Mouse (Mus musculus) neural tube, embryonic 14.5 days (tissue): ENCODE data around the gene Stk32c. TPM values are rescaled to one million over a fixed set of nuclear protein-coding genes. Genes with fewer than 3 reads are reported as not detected.

ENCODE experiments used
- ATAC-seq: fragments of 200-750 bp; cut with Nextera tagmentation; 2 replicates; pipeline ENCODE4 v1.8.0; 2017; ENCODE audit warnings: low read depth, mild to moderate bottlenecking, moderate TSS enrichment, moderate library complexity
- H3K27ac ChIP-seq: fragments of 300-500 bp; sonication (generic); 2 replicates; pipeline ENCODE4 v1.5.1; 2014; ENCODE audit warnings: low read depth, mild to moderate bottlenecking, control low read depth, low read length, moderate library complexity, mixed read lengths
- H3K27me3 ChIP-seq: fragments of 300-500 bp; sonication (generic); 2 replicates; pipeline ENCODE4 v1.6.1; 2014; ENCODE audit warnings: low read length; ENCODE audit not compliant: control insufficient read depth, insufficient read depth
- H3K36me3 ChIP-seq: fragments of 300-500 bp; sonication (generic); 2 replicates; pipeline ENCODE4 v1.6.1; 2014; ENCODE audit warnings: low read length, mixed read lengths; ENCODE audit not compliant: control insufficient read depth, insufficient read depth
- H3K4me1 ChIP-seq: fragments of 300-500 bp; sonication (generic); 2 replicates; pipeline ENCODE4 v1.6.1; 2014; ENCODE audit warnings: low read length; ENCODE audit not compliant: control insufficient read depth, insufficient read depth
- H3K4me2 ChIP-seq: fragments of 300-500 bp; sonication (generic); 2 replicates; pipeline ENCODE4 v1.6.1; 2014; ENCODE audit warnings: mild to moderate bottlenecking, low read depth, low read length, control low read depth
- H3K4me3 ChIP-seq: fragments of 300-500 bp; sonication (generic); 2 replicates; pipeline ENCODE4 v1.5.1; 2014; ENCODE audit warnings: low read depth, low read length, control low read depth, mixed read lengths
- H3K9ac ChIP-seq: fragments of 300-500 bp; sonication (generic); replicated peaks from 2 replicates; pipeline ENCODE4 v1.6.1; 2014; ENCODE audit warnings: low read depth, mild to moderate bottlenecking, control low read depth, low read length, mixed read lengths
- H3K9me3 ChIP-seq: fragments of 300-500 bp; sonication (generic); 2 replicates; pipeline ENCODE4 v1.6.1; 2016; ENCODE audit warnings: low read length; ENCODE audit not compliant: control insufficient read depth
- WGBS: fragments of 180-500 bp; shearing (Covaris S2); extraction: QIAGEN DNeasy Blood & Tissue Kit; methylation state at CpG from one replicate; pipeline ENCODE4 v1.1.7; 2014; 5-methylcytosine and 5-hydroxymethylcytosine counted together
- polyA plus RNA-seq: library from polyadenylated mRNA; unstranded; fragments of >200 nt; fragmentation: Nextera tagmentation; extraction: Ambion mirVana; gene quantifications from 2 replicates; pipeline ENCODE4 v1.2.1, GENCODE M21; 2014

Stk32c gene
- polyA plus RNA-seq, 1 experiment from 2014 or later: 1.7 TPM

DNA sequence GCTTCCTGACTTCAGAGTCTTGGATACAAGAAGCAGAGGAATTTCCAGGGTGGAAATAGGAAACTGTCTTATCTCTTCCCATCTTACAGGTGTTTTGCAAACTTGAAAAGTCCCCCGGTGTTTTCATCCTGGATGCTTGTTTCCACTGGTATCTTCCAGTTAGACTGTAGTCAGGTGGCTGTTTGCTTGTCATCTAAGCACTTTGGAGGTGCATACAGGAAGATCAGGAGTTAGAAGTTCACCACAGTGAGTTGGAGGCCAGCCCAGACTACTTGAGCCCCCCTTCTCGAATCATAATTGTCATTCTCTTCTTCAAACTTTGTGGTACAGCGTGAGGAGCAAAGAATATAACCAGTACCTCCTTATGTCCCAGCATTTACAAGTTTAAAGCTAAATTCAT is 1.1 kb upstream of the Stk32c start:
- Histone ChIP-seq H3K4me3 (no peak overlapping the region), H3K27ac (no peak overlapping the region), H3K9ac (no peak overlapping the region), H3K36me3 (no peaks in the 10 kb centered on the region), H3K9me3 (no peaks in the 10 kb centered on the region), H3K4me1 (peaks cover 4% of the 10 kb centered on the region; the same call in 1 of the 2 replicates), H3K4me2 (no peak overlapping the region), H3K27me3 (no peaks in the 10 kb centered on the region)
- WGBS: 86% methylated on average over 3 of the region's 3 CpGs
- ATAC-seq: no peak

DNA sequence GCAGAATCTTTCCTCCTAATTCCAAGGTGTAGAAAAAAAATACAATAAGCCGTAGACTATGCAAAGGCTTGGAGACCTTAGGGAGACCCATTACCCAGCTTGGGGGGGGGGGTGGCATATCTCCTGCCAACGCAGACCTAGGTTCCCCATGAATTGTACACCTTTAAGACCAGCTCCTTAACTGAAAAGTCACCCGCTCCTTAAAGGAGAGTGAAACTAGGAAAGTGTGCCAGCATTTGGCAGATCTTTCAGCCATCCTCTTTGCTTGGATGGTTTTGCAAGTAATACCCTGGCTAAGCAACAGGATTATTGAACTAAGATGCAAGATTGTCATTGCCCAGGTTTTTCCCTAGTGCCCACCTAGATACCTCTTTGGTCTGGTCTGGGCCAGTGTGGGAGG is 644 bp upstream of the Stk32c start:
- Histone ChIP-seq H3K4me2 (peak overlapping the region; percentile 57), H3K9me3 (no peaks in the 10 kb centered on the region), H3K9ac (no peak overlapping the region; the same call in 1 of the 2 replicates), H3K4me3 (peak overlapping the region; percentile 57), H3K36me3 (no peaks in the 10 kb centered on the region), H3K27me3 (no peaks in the 10 kb centered on the region), H3K4me1 (peaks cover 4% of the 10 kb centered on the region; the same call in 1 of the 2 replicates), H3K27ac (peak overlapping the region; percentile 85)
- ATAC-seq: peak; percentile 2; the same call in 1 of the 2 replicates
- WGBS: 65% methylated on average over 3 of the region's 3 CpGs

DNA sequence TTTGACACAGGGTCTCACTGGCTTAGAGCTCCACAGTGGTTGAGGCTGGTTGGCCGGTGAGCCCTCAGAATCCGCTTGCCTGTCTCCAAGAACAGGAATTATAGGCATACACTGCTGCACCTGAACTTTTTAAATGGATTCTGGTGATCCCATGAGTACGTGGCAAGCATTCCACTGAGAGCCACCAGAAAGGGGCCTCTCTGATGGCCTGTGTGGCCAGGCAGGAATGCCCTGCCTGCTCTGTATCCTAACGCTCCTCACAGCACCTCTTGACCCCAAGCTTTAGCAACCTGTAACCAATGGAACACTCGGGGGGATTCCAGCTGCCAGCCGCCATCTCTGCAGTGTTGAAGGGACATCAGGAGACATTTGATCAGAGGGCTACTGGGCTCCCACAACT is 1.3 kb downstream of the Stk32c start:
- no peaks in the 10 kb centered on the region for H3K9me3 ChIP-seq
- no peaks in the 10 kb centered on the region for H3K36me3 ChIP-seq
- no peak overlapping the region for H3K27ac ChIP-seq
- H3K4me1 ChIP-seq: peaks cover 4% of the 10 kb centered on the region; the same call in 1 of the 2 replicates
- H3K4me2 ChIP-seq: no peak overlapping the region
- no peak overlapping the region for H3K4me3 ChIP-seq
- no peak overlapping the region for H3K9ac ChIP-seq
- ATAC-seq: no peak
- no peaks in the 10 kb centered on the region for H3K27me3 ChIP-seq
- 86% methylated on average over 6 of the region's 6 CpGs for WGBS

DNA sequence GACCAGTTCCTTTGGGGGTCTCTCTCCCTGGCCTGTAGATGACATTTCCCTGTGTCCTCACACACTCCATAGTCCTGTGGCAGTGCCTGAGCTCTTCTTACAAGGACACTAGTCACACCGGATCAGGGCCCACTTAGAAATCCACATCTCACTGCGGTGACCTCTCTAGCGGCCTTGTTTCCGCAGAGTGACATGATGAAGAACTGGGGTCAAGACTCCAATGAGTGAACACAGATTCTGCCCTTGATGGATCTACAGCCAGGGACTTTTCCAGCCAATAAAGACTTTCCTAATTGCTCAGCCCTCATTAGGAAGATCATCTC is 4.4 kb downstream of the Stk32c start:
- Histone ChIP-seq H3K27me3 (no peaks in the 10 kb centered on the region), H3K36me3 (no peaks in the 10 kb centered on the region), H3K4me1 (peaks cover 4% of the 10 kb centered on the region; the same call in 1 of the 2 replicates), H3K9ac (no peak overlapping the region), H3K4me2 (no peak overlapping the region), H3K4me3 (no peak overlapping the region), H3K27ac (no peak overlapping the region), H3K9me3 (no peaks in the 10 kb centered on the region)
- WGBS: 82% methylated on average over 4 of the region's 4 CpGs
- no peak for ATAC-seq

DNA sequence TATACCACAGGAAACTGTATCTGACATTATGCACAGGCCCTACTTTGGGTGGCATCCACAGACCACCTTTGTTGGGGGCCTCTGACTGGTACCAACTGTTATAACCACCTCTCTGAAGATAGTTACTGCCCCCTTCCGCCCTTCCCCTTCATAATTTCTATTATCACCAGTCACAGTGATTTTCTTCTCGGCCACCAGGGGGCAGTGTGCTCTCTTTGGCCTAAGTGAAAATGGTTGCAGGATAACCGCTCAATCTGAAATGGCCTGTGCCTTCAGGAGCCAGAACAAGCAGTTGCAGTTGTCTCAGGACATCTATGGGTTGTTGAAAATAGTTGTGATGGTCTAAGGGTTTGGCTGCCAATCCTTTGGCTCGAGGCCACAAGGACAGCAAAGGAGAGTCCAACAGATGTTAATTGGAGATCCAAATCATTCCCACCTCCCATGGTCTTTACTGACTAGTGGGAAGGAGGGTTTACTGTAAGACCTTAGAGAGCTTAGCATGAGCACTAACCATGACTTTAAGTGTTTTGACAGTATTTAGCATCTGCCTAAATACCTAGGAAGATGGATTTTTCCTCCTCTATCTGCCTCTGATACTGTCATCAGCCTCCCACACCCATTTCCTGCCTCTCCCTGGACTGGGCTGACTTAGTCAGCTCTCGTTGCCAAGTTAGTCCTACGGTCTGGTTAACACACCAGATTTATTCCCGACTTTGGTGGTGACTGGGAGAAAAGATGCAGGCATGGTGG is 4.9 kb downstream of the Stk32c start:
- Histone ChIP-seq H3K27ac (no peak overlapping the region), H3K4me2 (no peak overlapping the region), H3K4me3 (no peak overlapping the region), H3K9me3 (no peaks in the 10 kb centered on the region), H3K36me3 (no peaks in the 10 kb centered on the region), H3K4me1 (0 out of 2 replicates have a peak, but pooled peaks cover 4% of the 10 kb centered on the region), H3K27me3 (no peaks in the 10 kb centered on the region), H3K9ac (no peak overlapping the region)
- no peak for ATAC-seq
- WGBS: 29% methylated on average over 7 of the region's 7 CpGs

DNA sequence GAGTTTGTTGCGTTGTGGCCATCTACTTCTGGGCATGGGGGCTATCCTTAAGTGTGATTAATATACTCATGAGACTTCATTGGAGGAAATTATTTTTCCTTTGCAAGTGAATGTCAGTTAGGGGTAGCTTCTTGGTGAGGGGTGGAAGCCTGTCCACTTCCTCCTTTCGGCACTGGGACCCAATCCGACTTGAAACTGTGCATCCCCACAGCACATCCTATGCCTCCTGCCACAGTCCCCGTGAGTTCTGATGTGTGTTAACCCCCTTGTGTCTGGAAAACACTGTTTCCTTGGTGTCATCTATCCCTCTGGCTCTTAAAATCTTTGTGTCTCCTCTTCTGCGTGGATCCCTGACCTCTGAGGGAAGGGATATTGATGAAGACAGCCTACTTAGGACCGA is 11.9 kb downstream of the Stk32c start:
- 64% methylated on average over 6 of the region's 6 CpGs for WGBS
- no peak overlapping the region for H3K27ac ChIP-seq
- H3K4me2 ChIP-seq: no peak overlapping the region
- H3K4me3 ChIP-seq: no peak overlapping the region
- H3K36me3 ChIP-seq: no peaks in the 10 kb centered on the region
- no peak overlapping the region for H3K9ac ChIP-seq
- no peak for ATAC-seq
- no peaks in the 10 kb centered on the region for H3K9me3 ChIP-seq
- H3K4me1 ChIP-seq: no peaks in the 10 kb centered on the region
- H3K27me3 ChIP-seq: no peaks in the 10 kb centered on the region

DNA sequence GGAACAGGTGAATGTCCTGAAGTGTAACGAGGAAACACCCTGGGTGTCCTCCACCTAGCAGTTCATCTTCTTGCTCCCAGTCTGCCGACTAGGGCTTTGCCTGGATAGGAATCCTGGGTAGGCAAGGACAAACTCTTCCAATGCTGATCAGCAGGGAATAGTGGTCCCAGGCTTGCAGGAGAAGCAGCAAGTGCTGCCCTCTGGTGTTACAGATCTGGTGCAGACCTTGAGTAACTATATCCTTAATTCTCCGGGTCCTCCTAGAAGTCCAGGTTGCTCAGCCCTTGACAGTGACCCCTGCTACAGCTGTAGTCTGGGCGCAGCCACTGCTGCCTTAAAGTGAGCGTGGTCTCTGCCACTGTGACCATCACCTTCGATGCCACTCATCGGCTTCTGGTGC is 13.0 kb downstream of the Stk32c start:
- Histone ChIP-seq H3K9me3 (no peaks in the 10 kb centered on the region), H3K4me3 (no peak overlapping the region), H3K4me2 (no peak overlapping the region), H3K9ac (no peak overlapping the region), H3K27me3 (no peaks in the 10 kb centered on the region), H3K27ac (no peak overlapping the region), H3K4me1 (no peaks in the 10 kb centered on the region), H3K36me3 (no peaks in the 10 kb centered on the region)
- WGBS: 31% methylated on average over 7 of the region's 7 CpGs
- peak; percentile 61; the same call in 1 of the 2 replicates for ATAC-seq

DNA sequence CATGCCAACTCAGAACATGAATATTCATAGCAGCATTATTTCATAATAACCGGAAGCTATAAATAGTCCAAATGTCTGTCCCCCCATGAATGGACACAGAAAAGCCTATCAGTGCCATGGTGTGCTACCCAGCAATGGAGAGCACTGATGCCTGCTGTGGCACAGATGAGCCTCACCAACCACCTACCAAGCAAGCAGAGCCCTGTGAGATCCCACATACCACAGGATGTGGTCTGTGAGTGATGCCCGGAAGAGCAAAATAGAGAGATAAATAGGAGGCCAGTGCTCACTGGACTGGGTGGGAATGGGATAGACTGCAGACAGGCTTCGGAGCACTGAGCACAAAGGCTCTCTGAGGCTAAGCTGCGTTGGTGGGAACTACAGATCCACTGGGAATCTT is 16.1 kb downstream of the Stk32c start:
- H3K4me2 ChIP-seq: no peak overlapping the region
- no peak overlapping the region for H3K27ac ChIP-seq
- no peaks in the 10 kb centered on the region for H3K9me3 ChIP-seq
- no peaks in the 10 kb centered on the region for H3K36me3 ChIP-seq
- no peak overlapping the region for H3K9ac ChIP-seq
- ATAC-seq: no peak
- H3K4me1 ChIP-seq: no peaks in the 10 kb centered on the region
- WGBS: 71% methylated on average over 4 of the region's 4 CpGs
- H3K27me3 ChIP-seq: no peaks in the 10 kb centered on the region
- H3K4me3 ChIP-seq: no peak overlapping the region

DNA sequence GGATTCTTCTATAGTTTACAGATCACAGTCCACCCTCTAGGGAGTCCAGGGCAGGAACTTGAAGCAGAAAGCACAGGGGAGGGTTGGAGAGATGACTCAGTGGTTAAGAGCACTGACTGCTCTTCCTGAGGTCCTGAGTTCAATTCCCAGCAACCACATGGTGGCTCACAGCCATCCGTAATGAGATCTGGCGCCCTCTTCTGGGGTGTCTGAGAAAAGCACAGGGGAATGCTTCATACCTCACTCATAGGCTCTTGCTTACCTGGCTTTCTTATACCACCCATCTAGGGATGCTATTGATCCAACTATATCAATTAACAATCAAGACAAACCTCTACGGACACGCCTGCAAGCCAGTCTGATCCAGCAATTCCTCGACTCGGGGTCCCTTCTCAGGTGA is 21.5 kb downstream of the Stk32c start:
- H3K4me1 ChIP-seq: peaks cover 7% of the 10 kb centered on the region; the same call in 1 of the 2 replicates
- no peak overlapping the region for H3K27ac ChIP-seq
- no peak for ATAC-seq
- no peak overlapping the region for H3K9ac ChIP-seq
- no peak overlapping the region for H3K4me2 ChIP-seq
- H3K36me3 ChIP-seq: no peaks in the 10 kb centered on the region
- H3K27me3 ChIP-seq: peaks cover 7% of the 10 kb centered on the region; the same call in 1 of the 2 replicates
- 73% methylated on average over 6 of the region's 6 CpGs for WGBS
- H3K4me3 ChIP-seq: no peak overlapping the region
- H3K9me3 ChIP-seq: no peaks in the 10 kb centered on the region
